Mouse (Mus musculus) heart, adult 2 months (tissue): ENCODE measurements around the gene Fkbp7.

Experiments used
- CTCF ChIP-seq: fragments of 200-600 bp; IDR thresholded peaks from 2 replicates; pipeline ENCODE4 v1.8.1; 2022; ENCODE audit warnings: antibody characterized with exemption, mild to moderate bottlenecking, moderate library complexity
- EP300 ChIP-seq: fragments of 200-500 bp; IDR thresholded peaks from 2 replicates; pipeline ENCODE4 v1.6.1; 2011; ENCODE audit warnings: low read depth, low read length, control low read depth; ENCODE audit not compliant: insufficient read depth
- POLR2A ChIP-seq: fragments of 200-500 bp; IDR thresholded peaks from 2 replicates; pipeline ENCODE4 v1.6.1; 2011; ENCODE audit warnings: mild to moderate bottlenecking, low read depth, low read length, control low read depth; ENCODE audit not compliant: insufficient read depth

DNA sequence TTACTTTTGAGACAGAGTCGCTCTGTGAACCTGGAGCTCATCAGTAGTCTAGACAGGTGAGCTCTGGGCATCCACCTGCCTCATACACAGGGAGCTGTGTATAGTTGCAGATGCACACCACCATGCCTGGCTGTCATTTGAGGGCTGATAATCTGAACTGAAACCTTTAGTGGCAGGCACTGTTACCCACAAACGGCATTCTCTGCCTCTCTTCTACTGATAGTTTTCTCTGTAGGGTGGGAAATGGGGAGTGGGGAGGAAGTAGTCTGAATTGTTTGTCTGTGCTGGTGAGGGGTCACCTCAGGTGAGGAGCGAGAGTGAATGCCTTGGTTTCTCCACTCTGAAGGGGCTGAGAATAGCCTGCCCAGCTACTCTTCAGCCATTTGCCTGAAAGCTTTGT lies 14.7 kb upstream of the Fkbp7 start:
- TF ChIP-seq POLR2A (no peak), CTCF (no peak), EP300 (no peak)
